17 mouse cellular contexts compared by ENCODE assay signal in the genomic region with DNA sequence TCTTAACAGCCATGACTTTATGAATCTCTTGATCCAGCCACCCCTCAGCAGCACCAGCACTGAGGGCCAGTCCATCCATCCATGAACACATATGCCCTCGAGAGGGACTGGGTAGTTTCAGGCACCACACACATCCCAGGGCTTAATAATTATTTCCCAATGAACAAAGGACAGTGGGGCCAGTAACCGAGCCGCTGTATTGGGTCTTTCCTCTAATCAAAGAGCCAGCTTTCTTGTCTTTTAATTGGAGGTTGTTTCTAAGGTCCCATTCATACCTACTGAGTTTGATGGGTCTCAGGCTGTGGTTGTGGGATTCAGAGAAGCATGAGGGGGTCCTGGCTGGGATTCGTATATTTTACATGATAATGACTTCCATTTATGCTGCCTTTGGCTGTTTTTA. TPM values are rescaled to one million over a fixed set of nuclear protein-coding genes. Genes with fewer than 3 reads are reported as not detected.
DNase-seq lines count a peak whose midpoint lies in the region; ATAC-seq and TF ChIP-seq lines count a peak whose summit lies in the region.
"Had no signal": no experiment of that assay in that cellular context is flagged by ENCODE, and none has a peak within 500 bp of the region (broad histone marks: within the 10 kb centered on the region; RNA-seq: fewer than 3 reads in every experiment).

No protein-coding gene starts in this region.

- TF ChIP-seq CTCF in brain, embryonic 14.5 days (IDR thresholded peaks at IDR 0.05; ENCODE audit: borderline replicate concordance, extremely low read depth, insufficient read depth, insufficient read length) = no peak
- TF ChIP-seq CTCF in midbrain, postnatal 0 days (IDR thresholded peaks at IDR 0.05) = no peak

- no peaks in the 10 kb centered on the region for H3K36me3 ChIP-seq in heart, embryonic 13.5 days
- H3K36me3 ChIP-seq in forebrain, embryonic 16.5 days (ENCODE audit: control insufficient read depth, insufficient read depth) = no peaks in the 10 kb centered on the region
- H3K36me3 ChIP-seq in midbrain, postnatal 0 days (ENCODE audit: insufficient read depth, low read length) = no peaks in the 10 kb centered on the region
- H3K36me3 ChIP-seq in liver, embryonic 11.5 days (ENCODE audit: control insufficient read depth, insufficient read depth, low read length) = no peaks in the 10 kb centered on the region
- H3K36me3 ChIP-seq: embryonic facial prominence, embryonic 15.5 days; heart, embryonic 15.5 days; limb, embryonic 12.5 days; liver, embryonic 15.5 days had no signal

- H3K4me3 ChIP-seq in heart, embryonic 13.5 days = no peak overlapping the region
- H3K4me3 ChIP-seq in forebrain, embryonic 16.5 days (replicated peaks; ENCODE audit: low read length) = no peak overlapping the region
- no peak overlapping the region for H3K4me3 ChIP-seq in midbrain, postnatal 0 days (ENCODE audit: low read depth, low read length)
- no peak overlapping the region for H3K4me3 ChIP-seq in liver, embryonic 11.5 days (ENCODE audit: low read depth, low read length)
- H3K4me3 ChIP-seq: embryonic facial prominence, embryonic 15.5 days; heart, embryonic 15.5 days; limb, embryonic 12.5 days; liver, embryonic 15.5 days had no signal

- H3K9ac ChIP-seq in heart, embryonic 13.5 days = no peak overlapping the region
- H3K9ac ChIP-seq in forebrain, embryonic 16.5 days (replicated peaks; ENCODE audit: low read depth, low read length) = no peak overlapping the region
- H3K9ac ChIP-seq in midbrain, postnatal 0 days (replicated peaks; ENCODE audit: low read length, poor library complexity, severe bottlenecking) = no peak overlapping the region
- no peak overlapping the region for H3K9ac ChIP-seq in liver, embryonic 11.5 days (ENCODE audit: low read depth, low read length)
- H3K9ac ChIP-seq: embryonic facial prominence, embryonic 15.5 days; heart, embryonic 15.5 days; limb, embryonic 12.5 days; liver, embryonic 15.5 days had no signal

- ATAC-seq in heart, embryonic 13.5 days (ENCODE audit: extremely low read depth, insufficient number of reproducible peaks, low FRiP score, low TSS enrichment) = no peak
- ATAC-seq in forebrain, embryonic 16.5 days = peak; percentile 93
- no peak; the same call in 1 of the 2 replicates for ATAC-seq in midbrain, postnatal 0 days (ENCODE audit: low FRiP score)
- no peak for ATAC-seq in liver, embryonic 11.5 days (replicated peaks; ENCODE audit: low FRiP score)

- H3K9me3 ChIP-seq in heart, embryonic 13.5 days = no peaks in the 10 kb centered on the region
- H3K9me3 ChIP-seq in forebrain, embryonic 16.5 days (ENCODE audit: control insufficient read depth, low read length) = no peaks in the 10 kb centered on the region
- H3K9me3 ChIP-seq in midbrain, postnatal 0 days (ENCODE audit: low read length) = no peaks in the 10 kb centered on the region
- no peaks in the 10 kb centered on the region for H3K9me3 ChIP-seq in liver, embryonic 11.5 days (ENCODE audit: control insufficient read depth, low read length)
- H3K9me3 ChIP-seq: embryonic facial prominence, embryonic 15.5 days; heart, embryonic 15.5 days; limb, embryonic 12.5 days; liver, embryonic 15.5 days had no signal

- no peak overlapping the region; the same call in 1 of the 2 replicates for H3K27ac ChIP-seq in heart, embryonic 13.5 days (replicated peaks)
- 0 out of 2 replicates have a peak overlapping the region, but pooled peaks have one; percentile 25 for H3K27ac ChIP-seq in forebrain, embryonic 16.5 days (ENCODE audit: low read length)
- H3K27ac ChIP-seq in midbrain, postnatal 0 days (ENCODE audit: low read depth, low read length) = no peak overlapping the region
- H3K27ac ChIP-seq in liver, embryonic 11.5 days (ENCODE audit: low read depth, low read length) = no peak overlapping the region
- H3K27ac ChIP-seq: embryonic facial prominence, embryonic 15.5 days; heart, embryonic 15.5 days; limb, embryonic 12.5 days; liver, embryonic 15.5 days had no signal

- H3K4me2 ChIP-seq in heart, embryonic 13.5 days = 0 out of 2 replicates have a peak overlapping the region, but pooled peaks have one; percentile 5
- H3K4me2 ChIP-seq in forebrain, embryonic 16.5 days (ENCODE audit: low read length) = no peak overlapping the region
- no peak overlapping the region for H3K4me2 ChIP-seq in midbrain, postnatal 0 days (ENCODE audit: low read depth, low read length, poor library complexity, severe bottlenecking)
- no peak overlapping the region for H3K4me2 ChIP-seq in liver, embryonic 11.5 days
- H3K4me2 ChIP-seq: embryonic facial prominence, embryonic 15.5 days; heart, embryonic 15.5 days; limb, embryonic 12.5 days; liver, embryonic 15.5 days had no signal

- H3K4me1 ChIP-seq in heart, embryonic 13.5 days = peaks cover 18% of the 10 kb centered on the region
- peaks cover 12% of the 10 kb centered on the region for H3K4me1 ChIP-seq in forebrain, embryonic 16.5 days (replicated peaks; ENCODE audit: control insufficient read depth, insufficient read depth, low read length)
- no peaks in the 10 kb centered on the region for H3K4me1 ChIP-seq in midbrain, postnatal 0 days (ENCODE audit: insufficient read depth, low read length)
- H3K4me1 ChIP-seq in liver, embryonic 11.5 days (replicated peaks; ENCODE audit: control insufficient read depth, insufficient read depth, low read length) = no peaks in the 10 kb centered on the region
- H3K4me1 ChIP-seq: limb, embryonic 12.5 days; liver, embryonic 15.5 days had no signal

- TF ChIP-seq POLR2A in brain, embryonic 14.5 days (IDR thresholded peaks at IDR 0.05; ENCODE audit: borderline replicate concordance, extremely low read depth, insufficient read depth, insufficient read length, poor library complexity, severe bottlenecking) = no peak

- no peak for DNase-seq in heart, postnatal 4 days
- peak; percentile 95 for DNase-seq in brain, embryonic 14.5 days (ENCODE audit: low read depth)
- peak; percentile 44 for DNase-seq in midbrain, postnatal 0 days (ENCODE audit: low spot score)
- DNase-seq in cerebellum, adult 11 months = no peak
- DNase-seq in liver, embryonic 11.5 days (ENCODE audit: low spot score) = no peak
- DNase-seq: cerebellum, adult 2 months; kidney, adult 9 months; lung, postnatal 10 days; spleen, adult 18-20 months; thymus, postnatal 25 days had no signal

- H3K27me3 ChIP-seq in heart, embryonic 13.5 days (replicated peaks) = no peaks in the 10 kb centered on the region
- no peaks in the 10 kb centered on the region for H3K27me3 ChIP-seq in forebrain, embryonic 16.5 days (replicated peaks; ENCODE audit: control insufficient read depth, insufficient read depth, low read length)
- no peaks in the 10 kb centered on the region for H3K27me3 ChIP-seq in midbrain, postnatal 0 days (ENCODE audit: insufficient read depth, low read length)
- no peaks in the 10 kb centered on the region for H3K27me3 ChIP-seq in liver, embryonic 11.5 days (replicated peaks; ENCODE audit: control insufficient read depth, insufficient read depth, low read length)
- H3K27me3 ChIP-seq: embryonic facial prominence, embryonic 15.5 days; heart, embryonic 15.5 days; limb, embryonic 12.5 days; liver, embryonic 15.5 days had no signal

- 87% methylated on average over 4 of the region's 4 CpGs for WGBS in heart, embryonic 13.5 days
- WGBS in forebrain, embryonic 16.5 days = 7% methylated on average over 4 of the region's 4 CpGs
- 32% methylated on average over 4 of the region's 4 CpGs for WGBS in midbrain, postnatal 0 days
- 78% methylated on average over 4 of the region's 4 CpGs for WGBS in liver, embryonic 11.5 days

RNA-seq across cellular contexts. Expression of gene Adtrp, which starts 40.2 kb away (rescaled TPM):
- 0.33 TPM in 1 of 2 replicates, not detected in the other for polyA plus RNA-seq in heart, embryonic 13.5 days (2015; fragmentation: Nextera tagmentation; extraction: Ambion mirVana)
- total RNA-seq in heart, postnatal 4 days (2021) = under 1 TPM; 0.55 to 0.77 TPM
- polyA plus RNA-seq in brain, embryonic 14.5 days (2012; rRNA removed) = 0.38 and 0.59 TPM in 2 replicates
- not detected in 2 replicates for polyA plus RNA-seq in forebrain, embryonic 16.5 days (2015; fragmentation: Nextera tagmentation; extraction: Ambion mirVana)
- total RNA-seq in midbrain, postnatal 0 days (2014; rRNA removed) = not detected in 2 replicates
- polyA plus RNA-seq in midbrain, postnatal 0 days (2015; fragmentation: Nextera tagmentation; extraction: Ambion mirVana) = not detected in 2 replicates
- 0.32 and 0.89 TPM in 2 replicates for polyA plus RNA-seq in liver, embryonic 11.5 days (2014; fragmentation: Nextera tagmentation; extraction: Ambion mirVana)
- total RNA-seq: left cerebral cortex, adult 18-20 months had no signal

Comparison
In these comparisons a context has a peak if more than half of its experiments do, and no peak if none do; other contexts are left out.
1. DNase-seq: peak in brain, embryonic 14.5 days (single experiment) and midbrain, postnatal 0 days (single experiment); none in heart, postnatal 4 days (single experiment), cerebellum, adult 11 months (single experiment) and liver, embryonic 11.5 days (single experiment).